Mouse (Mus musculus): ENCODE data around the gene Adat3.
A peak's percentile ranks its signal among the peaks of the same experiment; 100 is the strongest.
"Not testable (repeated sequence)": the region's sequence is repeated elsewhere in the genome, so short reads cannot be mapped to it uniquely, and the experiment has no call there.

Gene Adat3

DNA sequence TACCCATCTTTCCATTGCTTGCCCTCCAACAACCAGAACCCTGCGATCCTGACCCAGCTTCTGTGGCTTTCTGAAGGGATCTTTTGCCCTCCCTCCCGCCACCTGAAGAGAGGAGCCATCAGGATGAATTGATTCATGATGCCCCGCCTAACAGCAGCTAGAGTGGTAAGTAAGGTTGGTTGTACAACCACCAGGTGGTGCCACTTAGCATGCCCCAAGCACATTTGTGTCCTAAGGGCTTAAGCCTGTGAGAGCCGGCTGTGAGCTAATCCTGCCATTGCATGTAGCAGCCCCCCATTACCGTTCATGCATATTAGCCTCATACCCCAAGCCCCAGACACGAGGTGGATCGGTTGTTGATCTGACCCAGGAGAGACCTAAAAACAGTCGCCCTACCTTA, 23.8 kb upstream of the Adat3 start:
- DNase-seq, result peak; percentile 86

DNA sequence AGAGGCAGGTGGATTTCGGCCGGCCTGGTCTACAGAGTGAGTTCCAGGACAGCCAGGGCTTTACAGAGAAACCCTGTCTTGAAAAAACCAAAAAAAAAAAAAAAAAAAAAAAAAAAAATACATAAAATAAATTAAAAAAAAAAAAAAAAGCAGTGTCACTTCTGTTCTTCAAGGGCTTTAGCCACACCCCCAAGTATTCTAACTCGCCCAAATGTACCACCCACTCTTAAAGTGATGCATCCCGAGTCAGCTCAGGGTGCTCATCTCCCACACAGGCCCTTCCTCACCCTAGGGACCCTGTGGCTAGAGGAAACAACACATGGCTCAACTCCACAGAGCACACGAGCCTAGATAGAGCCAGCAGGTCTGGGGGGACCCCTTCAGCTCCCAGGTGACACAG, 19.6 kb upstream of the Adat3 start:
- DNase-seq, result no peak

DNA sequence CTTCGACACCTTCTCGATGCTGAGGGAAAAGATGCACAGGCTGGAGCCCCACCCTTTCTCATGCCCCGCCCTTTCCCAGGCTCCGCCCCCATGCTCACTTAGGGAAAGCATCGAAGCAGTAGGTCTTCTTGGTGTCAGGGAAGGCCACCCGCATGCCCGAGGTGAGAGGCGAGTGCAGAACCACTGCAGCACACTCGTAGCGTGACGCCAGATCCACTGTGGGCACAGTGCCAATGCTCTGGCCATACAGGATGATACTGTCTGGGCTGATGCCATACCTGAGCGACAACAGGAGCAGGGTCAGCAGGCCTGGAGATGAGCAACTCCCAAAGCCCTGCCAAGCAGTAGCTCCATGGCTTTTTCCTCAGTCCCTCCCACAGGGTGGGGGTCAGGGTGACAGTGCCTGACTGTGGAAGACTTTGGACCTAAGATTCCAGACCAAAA, 18.6 kb upstream of the Adat3 start:
- DNase-seq, result no peak

- no peak for DNase-seq
Observed at GRCm38 (mm10) chr10:80584642-80585552, 17.8 kb upstream of the Adat3 start.

GRCm38 (mm10) chr10:80585581-80585980, 17.1 kb upstream of the Adat3 start:
- DNase-seq, result no peak

DNA sequence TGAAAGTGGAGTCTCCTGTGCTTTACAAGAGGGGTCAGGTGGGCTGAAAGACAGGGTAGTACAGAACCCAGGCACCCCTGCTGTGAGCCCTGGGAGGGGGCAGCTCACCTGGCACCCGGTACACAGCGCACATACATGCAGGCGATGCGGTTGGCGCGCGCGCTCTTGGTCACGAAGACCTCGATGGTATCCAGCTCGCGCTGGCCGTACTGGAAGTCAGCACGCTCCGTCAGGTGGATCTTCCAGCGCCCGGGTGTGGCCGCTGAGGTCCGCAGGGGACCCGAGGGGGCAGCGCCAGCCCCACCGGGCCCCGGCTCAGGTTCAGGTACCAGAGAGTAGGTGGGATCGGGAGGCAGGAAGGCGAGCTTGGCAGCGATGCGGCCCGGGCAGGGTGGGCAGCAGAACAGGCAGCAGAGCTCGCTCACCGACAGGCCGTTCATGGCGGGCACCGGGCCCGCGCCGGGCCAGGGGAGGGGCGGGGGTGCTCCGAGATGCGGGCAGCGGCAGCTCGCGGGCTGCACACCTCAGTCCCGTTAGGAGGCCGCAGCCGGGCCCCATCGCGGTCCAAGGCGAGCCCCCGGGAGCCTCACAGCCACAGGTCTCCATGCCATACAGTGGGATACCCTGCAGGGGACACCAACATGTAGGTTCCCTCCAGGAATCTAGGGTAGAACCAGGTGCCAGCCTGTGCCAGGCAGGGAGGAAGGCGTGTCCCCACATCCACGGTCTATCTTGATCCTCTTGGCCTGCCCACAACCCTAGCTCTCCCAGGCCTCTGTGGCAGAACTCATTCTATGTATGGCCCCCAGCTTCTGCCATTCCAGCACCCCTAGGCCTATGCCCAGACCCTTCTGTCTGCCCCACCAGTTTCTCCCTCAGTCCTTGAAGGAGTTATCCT, 16.0 kb upstream of the Adat3 start:
- no peak for DNase-seq

- DNase-seq, result peak; percentile 74
Observed at GRCm38 (mm10) chr10:80587305-80587657, 15.4 kb upstream of the Adat3 start.

DNA sequence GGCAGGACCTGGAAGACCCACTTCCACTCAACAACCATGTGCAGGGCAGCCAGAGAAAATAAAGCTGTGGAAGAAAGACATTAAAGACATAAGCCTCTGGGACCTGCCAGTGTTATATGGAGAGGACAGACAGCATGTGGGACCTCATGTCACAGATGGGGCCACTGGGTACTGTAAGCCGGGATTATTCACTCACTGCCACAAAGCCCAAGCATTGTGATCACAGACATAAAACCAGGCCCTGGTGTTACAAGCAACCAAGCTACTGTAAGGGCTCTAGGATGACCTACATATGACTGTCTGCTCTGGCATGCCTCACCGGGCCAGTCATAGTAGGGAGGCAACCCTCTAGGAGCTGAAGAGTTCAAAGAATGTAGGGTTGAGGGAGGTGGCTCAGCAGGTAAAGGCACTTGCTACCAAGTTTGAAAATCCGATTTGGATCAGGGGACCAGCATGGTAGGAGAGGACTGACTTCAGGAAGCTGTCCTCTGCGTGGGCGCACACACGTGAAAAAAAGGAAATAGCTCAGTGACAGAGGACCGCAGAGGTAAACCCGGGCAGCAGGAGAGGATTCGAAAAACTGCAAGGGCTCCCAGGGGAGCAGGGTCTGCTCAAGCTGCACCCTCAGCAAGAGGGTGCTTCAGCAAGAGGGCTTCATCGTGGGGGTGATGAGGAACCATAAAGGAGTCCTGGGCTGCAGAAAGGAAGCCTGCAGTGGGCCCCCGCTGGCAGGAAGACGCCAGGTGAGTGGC, 13.4 kb upstream of the Adat3 start:
- DNase-seq, result peak; percentile 57

GRCm38 (mm10) chr10:80589879-80590854, 12.5 kb upstream of the Adat3 start, which contains the start of gene Abhd17a:
Gene Abhd17a, minus strand, starts transcription at chr10:80590341.
- peak; percentile 98 for DNase-seq

- no peak for DNase-seq
Observed at GRCm38 (mm10) chr10:80596318-80596717, 6.4 kb upstream of the Adat3 start.

DNA sequence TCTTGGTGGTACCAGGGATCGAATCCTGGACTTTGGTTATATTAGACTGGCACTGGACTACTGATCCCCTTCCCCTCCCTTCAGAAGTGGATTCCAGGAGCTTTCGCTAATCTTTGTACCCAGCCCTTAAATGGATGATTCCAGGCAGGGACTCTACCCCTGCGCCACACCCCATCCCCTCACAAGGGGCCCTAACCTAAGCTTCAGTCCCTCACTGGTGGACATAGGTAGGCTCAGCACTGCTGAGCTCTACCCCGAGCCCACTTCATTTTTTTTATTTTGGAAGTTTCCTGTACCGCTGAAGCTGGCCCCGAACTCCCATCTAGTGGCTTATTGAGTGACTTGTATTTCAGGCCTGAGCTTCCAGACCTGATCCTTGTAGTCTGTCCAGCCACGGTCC, 684 bp downstream of the Adat3 start:
- no peak for DNase-seq

- DNase-seq, result no peak
Observed at GRCm38 (mm10) chr10:80604001-80604509, 1.4 kb downstream of the Adat3 start.

- no peak for DNase-seq
Observed at GRCm38 (mm10) chr10:80604988-80605387, 2.3 kb downstream of the Adat3 start.

- DNase-seq, result not testable (repeated sequence)
Observed at GRCm38 (mm10) chr10:80605721-80606120, 3.0 kb downstream of the Adat3 start, which contains the start of gene Gm49322. Gene Gm49322, plus strand, starts transcription at chr10:80606021.

DNA sequence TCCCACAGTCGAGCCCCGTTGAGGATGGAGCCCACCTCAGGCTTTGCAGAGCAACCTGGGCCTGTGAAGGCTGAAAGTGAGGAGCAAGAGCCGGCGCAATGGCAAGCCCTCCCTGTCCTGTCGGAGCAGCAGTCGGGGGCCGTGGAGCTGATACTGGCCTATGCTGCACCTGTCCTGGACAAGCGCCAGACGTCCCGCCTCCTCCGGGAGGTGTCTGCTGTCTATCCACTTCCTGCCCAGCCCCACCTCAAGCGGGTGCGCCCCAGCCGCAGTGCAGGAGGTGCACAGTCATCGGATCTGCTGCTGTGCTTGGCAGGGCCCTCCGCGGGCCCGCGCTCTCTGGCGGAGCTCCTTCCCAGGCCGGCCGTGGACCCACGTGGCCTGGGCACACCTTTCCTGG, 3.6 kb downstream of the Adat3 start:
- DNase-seq, result no peak

DNA sequence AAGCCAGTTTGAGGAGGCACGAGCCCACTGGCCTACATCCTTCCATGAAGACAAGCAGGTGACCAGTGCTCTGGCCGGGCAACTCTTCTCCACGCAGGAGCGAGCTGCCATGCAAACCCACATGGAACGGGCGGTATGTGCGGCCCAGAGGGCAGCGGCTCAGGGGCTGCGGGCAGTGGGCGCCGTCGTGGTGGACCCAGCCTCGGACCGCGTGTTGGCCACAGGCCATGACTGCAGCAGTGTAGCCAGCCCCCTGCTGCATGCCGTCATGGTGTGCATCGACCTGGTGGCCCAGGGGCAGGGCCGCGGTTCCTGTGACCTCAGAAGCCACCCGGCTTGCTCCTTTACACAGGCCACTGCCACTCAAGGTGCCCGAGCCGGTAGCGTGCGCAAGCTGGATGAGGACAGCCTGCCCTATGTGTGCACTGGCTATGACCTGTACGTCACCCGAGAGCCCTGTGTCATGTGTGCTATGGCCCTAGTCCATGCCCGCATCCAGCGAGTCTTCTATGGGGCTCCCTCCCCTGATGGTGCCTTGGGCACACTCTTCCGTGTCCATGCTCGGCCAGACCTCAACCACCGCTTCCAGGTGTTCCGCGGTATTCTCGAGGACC, 4.2 kb downstream of the Adat3 start:
- no peak for DNase-seq

DNA sequence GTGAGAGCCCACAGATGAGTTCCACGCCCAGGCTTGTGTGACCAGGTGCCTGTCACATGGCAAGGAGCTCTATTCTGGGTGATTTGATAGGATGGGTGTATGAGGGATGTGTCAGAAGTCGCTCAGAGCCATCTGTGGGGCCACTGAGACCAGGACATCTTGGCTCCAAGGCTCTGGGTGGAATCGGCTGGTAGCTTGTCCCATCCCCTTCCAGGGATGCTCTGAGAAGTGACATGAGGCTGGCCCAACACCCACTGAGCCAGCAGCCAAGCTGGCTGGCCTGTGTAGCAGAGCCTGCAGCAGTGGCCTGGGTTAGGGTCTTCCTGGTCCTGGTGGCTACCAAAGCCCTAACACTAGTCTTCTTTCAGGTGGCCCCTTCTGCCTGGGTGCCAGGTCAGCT, 5.8 kb downstream of the Adat3 start:
- DNase-seq, result no peak

- DNase-seq, result no peak
Observed at GRCm38 (mm10) chr10:80609269-80609924, 6.7 kb downstream of the Adat3 start.

DNA sequence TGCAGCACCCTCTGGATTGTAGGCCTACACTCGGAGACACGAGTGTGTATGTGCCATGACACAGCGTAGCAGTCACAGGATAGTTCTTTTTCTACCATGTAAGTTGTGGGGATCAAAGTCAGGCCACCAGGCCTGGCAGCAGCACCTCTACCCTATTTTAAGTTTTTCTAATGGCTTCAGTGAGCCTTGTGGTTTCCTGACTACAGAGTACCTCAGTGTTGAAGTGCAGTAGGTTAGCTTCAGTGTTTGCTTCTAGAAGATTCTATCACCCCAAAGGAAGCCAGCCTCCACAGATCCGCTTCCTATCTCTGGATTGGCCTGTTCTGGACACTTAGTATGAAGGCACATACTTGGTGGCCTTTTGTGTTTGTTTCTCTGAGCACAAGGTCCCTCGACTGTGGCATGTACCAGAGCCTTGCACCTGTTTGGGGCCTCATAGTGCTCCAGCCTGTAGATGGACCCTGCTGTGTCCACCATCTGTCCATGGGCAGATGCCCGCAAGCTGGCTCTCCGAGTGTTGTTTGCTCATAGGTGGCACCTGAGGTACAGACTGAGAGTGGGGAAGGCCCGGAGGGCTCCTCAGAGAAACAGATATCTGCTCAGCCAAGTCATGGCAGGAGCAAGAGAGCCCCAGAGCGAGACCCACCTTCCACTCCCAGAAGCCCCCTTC, 7.6 kb downstream of the Adat3 start:
- DNase-seq, result no peak

DNA sequence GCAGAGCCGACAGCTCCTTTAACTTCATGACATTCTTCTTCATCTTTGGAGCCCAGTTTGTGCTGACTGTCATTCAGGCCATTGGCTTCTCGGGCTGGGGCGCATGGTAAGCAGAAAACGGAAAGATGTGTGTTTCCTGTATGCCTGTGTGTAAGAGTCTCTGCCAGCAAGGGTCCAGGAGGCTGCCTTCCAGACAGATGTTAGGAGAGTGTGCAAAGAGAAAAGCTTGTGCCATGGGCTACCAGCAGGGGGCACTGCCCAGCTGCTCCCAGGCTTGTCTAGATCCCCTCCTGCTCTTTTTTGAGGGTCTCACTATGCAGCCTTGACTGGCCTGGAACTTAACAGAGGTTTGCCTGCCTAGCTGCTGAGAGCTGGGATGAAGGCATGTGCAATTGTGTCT, 8.3 kb downstream of the Adat3 start:
- peak; percentile 72 for DNase-seq

Data from lung, postnatal 36 days (tissue).